31 mouse cellular contexts compared by ENCODE assay signal in the genomic region with DNA sequence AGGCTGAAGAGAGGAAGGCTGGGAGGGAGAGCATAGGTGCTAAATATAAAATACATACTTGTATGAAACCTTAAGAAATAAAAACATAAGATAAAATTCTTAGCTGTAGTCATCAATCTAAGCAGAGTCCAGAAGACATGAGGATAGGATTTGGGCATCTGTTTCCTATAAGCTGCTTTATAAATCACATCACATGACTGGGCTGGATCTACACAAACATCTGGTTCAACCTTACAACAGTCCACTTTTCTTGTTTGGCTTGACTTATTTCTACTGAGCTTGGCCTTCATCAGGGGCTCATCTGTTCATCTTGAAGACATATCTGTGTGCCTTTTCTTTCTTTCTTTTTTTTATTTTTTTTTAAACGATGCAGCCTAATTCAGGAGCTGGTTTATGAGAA.
DNase-seq lines count a peak whose midpoint lies in the region; ATAC-seq and TF ChIP-seq lines count a peak whose summit lies in the region.
"Had no signal": no experiment of that assay in that cellular context is flagged by ENCODE, and none has a peak within 500 bp of the region (broad histone marks: within the 10 kb centered on the region; RNA-seq: fewer than 3 reads in every experiment).

No protein-coding gene starts in this region.

- no peaks in the 10 kb centered on the region for H3K36me3 ChIP-seq in embryonic facial prominence, embryonic 11.5 days (replicated peaks; ENCODE audit: control insufficient read depth, insufficient read depth, low read depth, low read length)
- H3K36me3 ChIP-seq in embryonic facial prominence, embryonic 10.5 days (replicated peaks): no peaks in the 10 kb centered on the region
- H3K36me3 ChIP-seq in C2C12 (ENCODE audit: control insufficient read depth, insufficient read depth): no peaks in the 10 kb centered on the region
- no peaks in the 10 kb centered on the region for H3K36me3 ChIP-seq in embryonic facial prominence, embryonic 14.5 days (ENCODE audit: control insufficient read depth, insufficient read depth, low read length)
- H3K36me3 ChIP-seq: heart, embryonic 12.5 days; limb, embryonic 15.5 days; liver, embryonic 15.5 days; lung, embryonic 15.5 days; neural tube, embryonic 13.5 days had no signal

- no peak for TF ChIP-seq CTCF in C2C12 (IDR thresholded peaks at IDR 0.05; ENCODE audit: control insufficient read depth, insufficient read depth, insufficient read length)

- no peaks in the 10 kb centered on the region for H3K27me3 ChIP-seq in embryonic facial prominence, embryonic 11.5 days (ENCODE audit: control insufficient read depth, insufficient read depth, low read length)
- H3K27me3 ChIP-seq in embryonic facial prominence, embryonic 10.5 days (replicated peaks; ENCODE audit: low read depth, poor library complexity, severe bottlenecking): no peaks in the 10 kb centered on the region
- H3K27me3 ChIP-seq in C2C12 (ENCODE audit: control insufficient read depth, insufficient read depth, insufficient read length): no peaks in the 10 kb centered on the region
- H3K27me3 ChIP-seq in embryonic facial prominence, embryonic 14.5 days (replicated peaks; ENCODE audit: control insufficient read depth, insufficient read depth, low read length): no peaks in the 10 kb centered on the region
- H3K27me3 ChIP-seq: heart, embryonic 12.5 days; limb, embryonic 15.5 days; liver, embryonic 15.5 days; lung, embryonic 15.5 days; megakaryocyte, embryonic 14.5 days; neural tube, embryonic 13.5 days; Patski had no signal

- no peaks in the 10 kb centered on the region for H3K79me2 ChIP-seq in C2C12 (ENCODE audit: control insufficient read depth, insufficient read depth)

- no peaks in the 10 kb centered on the region for H3K79me3 ChIP-seq in C2C12 (ENCODE audit: low read depth)

- no peak overlapping the region for H3K4me2 ChIP-seq in embryonic facial prominence, embryonic 11.5 days (ENCODE audit: low read depth, low read length)
- H3K4me2 ChIP-seq in embryonic facial prominence, embryonic 14.5 days (ENCODE audit: low read depth, low read length): no peak overlapping the region
- H3K4me2 ChIP-seq: heart, embryonic 12.5 days; hindbrain, embryonic 14.5 days; limb, embryonic 15.5 days; liver, embryonic 15.5 days; lung, embryonic 15.5 days; neural tube, embryonic 13.5 days had no signal

- no peak overlapping the region for H3K27ac ChIP-seq in embryonic facial prominence, embryonic 11.5 days (replicated peaks; ENCODE audit: low read depth, low read length)
- H3K27ac ChIP-seq in embryonic facial prominence, embryonic 10.5 days (replicated peaks): no peak overlapping the region
- H3K27ac ChIP-seq in embryonic facial prominence, embryonic 14.5 days (replicated peaks; ENCODE audit: low read depth, low read length): peak overlapping the region; percentile 36; the same call in 1 of the 2 replicates
- H3K27ac ChIP-seq: hindbrain, embryonic 14.5 days; layer of hippocampus, adult 2 months; liver, embryonic 15.5 days; lung, embryonic 15.5 days; neural tube, embryonic 13.5 days had no signal

- intact Hi-C loops in left cerebral cortex, postnatal 14 days (cut with DNase I): no loop called here

- peak; percentile 63 for DNase-seq in embryonic facial prominence, embryonic 11.5 days (ENCODE audit: low spot score)
- DNase-seq in embryonic facial prominence, embryonic 10.5 days (ENCODE audit: low spot score): no peak
- peak; percentile 81 for DNase-seq in embryonic facial prominence, embryonic 14.5 days (ENCODE audit: low spot score)
- DNase-seq in mesoderm, embryonic 11.5 days (ENCODE audit: low read depth, low spot score): peak; percentile 52
- DNase-seq in adrenal gland, postnatal 10 days: no peak
- DNase-seq in left cerebral cortex, postnatal 14 days (ENCODE audit: low spot score in 2 of 2): no peak
- DNase-seq: cerebellum, adult 11 months; cerebellum, adult 9-11 months; gastrocnemius, postnatal 10 days; heart, adult 11 months; kidney, adult 18-20 months; kidney, postnatal 25 days; lung, postnatal 36 days; midbrain, embryonic 14.5 days; retina, postnatal 1 day; right cerebral cortex, postnatal 25 days; spleen, adult 18-20 months; thymus, adult 18-20 months; thymus, postnatal 36 days had no signal

- H3K4me1 ChIP-seq in embryonic facial prominence, embryonic 11.5 days (ENCODE audit: control insufficient read depth, insufficient read depth, low read length): no peaks in the 10 kb centered on the region
- peaks cover 7% of the 10 kb centered on the region for H3K4me1 ChIP-seq in embryonic facial prominence, embryonic 10.5 days
- H3K4me1 ChIP-seq in embryonic facial prominence, embryonic 14.5 days (ENCODE audit: control insufficient read depth, insufficient read depth, low read length): no peaks in the 10 kb centered on the region
- H3K4me1 ChIP-seq: limb, embryonic 15.5 days; liver, embryonic 15.5 days; lung, embryonic 15.5 days; megakaryocyte, embryonic 14.5 days; neural tube, embryonic 13.5 days had no signal

- H3K9me3 ChIP-seq in embryonic facial prominence, embryonic 11.5 days (replicated peaks; ENCODE audit: control insufficient read depth, low read length): no peaks in the 10 kb centered on the region
- no peaks in the 10 kb centered on the region for H3K9me3 ChIP-seq in embryonic facial prominence, embryonic 10.5 days
- H3K9me3 ChIP-seq in embryonic facial prominence, embryonic 14.5 days (ENCODE audit: control insufficient read depth, low read length): no peaks in the 10 kb centered on the region
- H3K9me3 ChIP-seq: heart, embryonic 12.5 days; limb, embryonic 15.5 days; liver, embryonic 15.5 days; lung, embryonic 15.5 days; megakaryocyte, embryonic 14.5 days; neural tube, embryonic 13.5 days had no signal

- H3ac ChIP-seq in C2C12 (ENCODE audit: control insufficient read depth, insufficient read length, low read depth): no peak overlapping the region

- H3K4me3 ChIP-seq in embryonic facial prominence, embryonic 11.5 days (ENCODE audit: low read depth, low read length): no peak overlapping the region
- no peak overlapping the region for H3K4me3 ChIP-seq in embryonic facial prominence, embryonic 10.5 days
- no peak overlapping the region for H3K4me3 ChIP-seq in C2C12 (ENCODE audit: insufficient read depth, poor library complexity, severe bottlenecking)
- no peak overlapping the region for H3K4me3 ChIP-seq in embryonic facial prominence, embryonic 14.5 days (ENCODE audit: low read depth, low read length)
- H3K4me3 ChIP-seq: heart, embryonic 12.5 days; layer of hippocampus, adult 2 months; limb, embryonic 15.5 days; liver, embryonic 15.5 days; lung, embryonic 15.5 days; megakaryocyte, embryonic 14.5 days; neural tube, embryonic 13.5 days had no signal

- 52% methylated on average over 1 of the region's 1 CpGs for WGBS in embryonic facial prominence, embryonic 11.5 days
- 49% methylated on average over 1 of the region's 1 CpGs for WGBS in embryonic facial prominence, embryonic 10.5 days
- 35% methylated on average over 1 of the region's 1 CpGs for WGBS in embryonic facial prominence, embryonic 14.5 days

- H3K9ac ChIP-seq in embryonic facial prominence, embryonic 11.5 days (replicated peaks; ENCODE audit: low read length): no peak overlapping the region
- H3K9ac ChIP-seq in embryonic facial prominence, embryonic 14.5 days (ENCODE audit: low read depth, low read length): no peak overlapping the region
- H3K9ac ChIP-seq: heart, embryonic 12.5 days; hindbrain, embryonic 14.5 days; limb, embryonic 15.5 days; liver, embryonic 15.5 days; lung, embryonic 15.5 days; neural tube, embryonic 13.5 days had no signal

- ATAC-seq in embryonic facial prominence, embryonic 11.5 days (replicated peaks; ENCODE audit: insufficient number of reproducible peaks, low FRiP score, low TSS enrichment, low read depth): no peak
- peak; percentile 47; the same call in 1 of the 2 replicates for ATAC-seq in embryonic facial prominence, embryonic 14.5 days (ENCODE audit: low read depth)
- ATAC-seq: forebrain, embryonic 14.5 days; inflammation-experienced regulatory T-cells, adult 6 months; Patski had no signal

TF ChIP-seq in C2C12, 6 proteins besides CTCF, POLR2A, EP300 and RAD21:
- TF ChIP-seq MAX (IDR thresholded peaks at IDR 0.05): no peak
- no peak for TF ChIP-seq MYOD1 (IDR thresholded peaks at IDR 0.05; ENCODE audit: control insufficient read depth, insufficient read length, low read depth)
- TF ChIP-seq MYOG (IDR thresholded peaks at IDR 0.05; ENCODE audit: control insufficient read depth, extremely low read depth, insufficient read length): no peak
- no peak for TF ChIP-seq CEBPB (IDR thresholded peaks at IDR 0.05; ENCODE audit: low read depth)
- TF ChIP-seq USF1 (IDR thresholded peaks at IDR 0.05; ENCODE audit: low read depth): peak; percentile 48
- no peak for TF ChIP-seq FOSL1 (IDR thresholded peaks at IDR 0.05; ENCODE audit: insufficient read depth, low read length, poor library complexity, severe bottlenecking)

Comparison
In these comparisons a context has a peak if more than half of its experiments do, and no peak if none do; other contexts are left out.
1. DNase-seq: peak in embryonic facial prominence, embryonic 11.5 days (single experiment), embryonic facial prominence, embryonic 14.5 days (single experiment) and mesoderm, embryonic 11.5 days (single experiment); none in embryonic facial prominence, embryonic 10.5 days (single experiment), adrenal gland, postnatal 10 days (single experiment) and left cerebral cortex, postnatal 14 days (0 of 2).